Mouse (Mus musculus): ENCODE measurements around the gene Med27.

The Med27 gene

DNA sequence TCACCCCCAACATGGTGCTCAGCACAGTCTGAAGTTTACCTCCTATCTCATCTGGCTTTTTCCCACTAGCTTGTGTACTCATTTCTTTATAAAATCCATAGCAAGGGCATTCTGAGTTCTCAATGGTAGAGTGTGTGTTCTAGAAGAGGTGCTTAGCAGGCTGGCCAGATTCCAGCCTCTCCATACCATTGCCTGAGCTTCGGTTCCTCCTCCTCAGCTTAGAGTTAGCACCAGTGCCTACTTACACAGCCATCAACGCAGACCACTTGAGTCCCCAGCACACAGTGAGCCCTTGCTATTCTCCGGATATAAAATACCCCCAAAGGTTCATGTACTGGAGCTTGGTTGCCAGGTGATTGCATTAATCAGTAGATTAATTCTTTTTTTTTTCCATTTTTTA, 54.2 kb downstream of the Med27 start:
- no peak for DNase-seq

DNA sequence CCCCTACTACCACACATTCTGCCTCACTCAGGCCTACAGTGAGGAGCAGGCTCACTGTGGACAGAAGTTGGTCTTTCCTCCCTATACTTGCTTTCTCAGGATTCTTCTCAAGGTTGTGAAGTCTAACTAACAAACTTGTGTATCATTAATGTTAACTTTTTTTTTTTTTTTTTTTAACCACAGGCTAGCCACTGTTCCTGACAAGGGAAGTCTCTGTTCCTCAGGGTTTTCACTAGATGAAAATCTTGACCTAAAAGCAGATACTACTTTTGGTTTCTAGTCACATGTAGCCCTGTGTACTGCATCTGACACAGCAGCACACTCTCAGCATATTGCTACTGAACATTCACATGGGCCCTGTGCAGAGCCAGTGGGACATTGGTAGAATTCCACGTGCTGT, 55.2 kb downstream of the Med27 start:
- no peak for DNase-seq

DNA sequence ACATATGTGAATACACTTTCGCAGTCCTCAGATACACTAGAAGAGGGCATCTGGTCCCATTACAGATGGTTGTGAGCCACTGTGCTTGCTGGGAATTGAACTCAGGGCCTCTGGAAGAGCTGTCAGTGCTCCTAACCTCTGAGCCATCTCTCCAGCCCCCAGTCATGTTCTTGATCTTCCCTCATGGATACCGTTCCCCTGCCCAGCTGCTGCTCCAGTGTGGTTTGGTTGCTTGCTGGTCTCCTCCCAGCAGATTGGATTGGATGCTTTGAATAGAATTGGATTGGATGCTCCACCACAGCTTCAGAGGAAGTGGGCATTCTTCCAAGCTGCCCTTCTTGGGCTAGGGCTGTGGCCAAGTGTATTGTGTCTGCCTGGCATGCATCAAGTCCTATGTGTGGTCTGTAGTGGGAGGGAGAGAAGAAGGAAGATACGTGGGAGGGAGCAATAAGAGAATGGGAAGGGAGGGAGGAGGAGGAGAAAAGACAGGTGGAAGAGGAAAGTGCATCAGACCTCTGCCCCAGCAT, 56.0 kb downstream of the Med27 start:
- no peak for DNase-seq

DNA sequence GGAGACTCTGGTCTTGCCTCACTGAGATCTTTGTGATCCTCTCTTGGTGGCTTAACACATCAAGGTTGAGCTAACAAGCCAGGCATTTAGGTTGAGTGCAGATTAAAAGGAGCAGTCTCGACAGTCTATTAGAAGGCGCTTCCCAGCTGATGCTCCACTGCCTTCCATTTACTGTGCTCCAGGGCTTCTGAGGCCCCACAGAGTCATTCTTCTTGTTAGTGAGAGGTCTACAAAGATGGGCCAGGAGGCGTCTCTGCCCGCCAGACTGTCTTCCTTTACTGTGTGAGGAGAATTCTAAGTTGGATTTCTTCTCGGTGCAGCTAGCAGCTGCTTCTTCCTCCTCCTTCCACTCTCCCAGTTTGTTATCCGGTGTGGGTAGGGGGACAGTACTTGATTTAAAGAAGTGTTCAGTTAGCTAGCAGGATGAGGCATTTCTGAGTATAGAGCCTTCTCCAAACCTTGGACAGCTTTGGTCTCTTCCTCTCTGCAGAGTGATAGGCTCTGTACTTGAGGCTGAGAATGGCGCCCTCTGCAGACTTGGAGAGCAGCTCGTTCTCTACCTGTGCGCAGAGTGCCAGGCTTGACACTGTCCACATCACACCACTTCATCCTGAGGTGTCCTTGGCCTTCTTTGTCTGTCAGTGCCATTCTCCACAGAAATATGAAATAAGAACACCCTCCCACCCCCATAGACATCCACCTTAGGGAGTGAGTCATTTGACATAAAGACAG, 57.3 kb downstream of the Med27 start:
- DNase-seq, result no peak

DNA sequence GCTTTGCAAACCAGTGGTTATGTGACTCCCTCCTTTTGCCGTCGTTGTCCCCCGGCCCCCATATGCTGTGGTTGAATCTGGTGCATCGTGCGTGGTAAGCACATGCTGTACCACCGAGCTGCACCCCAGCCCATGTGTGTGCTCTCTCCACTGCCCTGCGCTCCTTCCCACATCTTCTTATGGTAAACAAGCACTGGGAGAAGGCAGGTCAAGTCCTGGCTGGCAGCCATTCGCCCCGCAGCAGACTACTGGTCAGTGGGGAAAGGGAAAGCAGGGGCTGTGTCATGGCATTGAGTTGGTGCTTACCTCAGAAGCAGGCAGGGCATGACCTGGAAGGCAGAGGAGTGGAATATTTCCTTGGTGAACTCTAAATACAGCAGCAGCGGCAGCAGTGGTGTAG, 58.3 kb downstream of the Med27 start:
- DNase-seq, result peak in 1 of 2 experiments; percentile 18

DNA sequence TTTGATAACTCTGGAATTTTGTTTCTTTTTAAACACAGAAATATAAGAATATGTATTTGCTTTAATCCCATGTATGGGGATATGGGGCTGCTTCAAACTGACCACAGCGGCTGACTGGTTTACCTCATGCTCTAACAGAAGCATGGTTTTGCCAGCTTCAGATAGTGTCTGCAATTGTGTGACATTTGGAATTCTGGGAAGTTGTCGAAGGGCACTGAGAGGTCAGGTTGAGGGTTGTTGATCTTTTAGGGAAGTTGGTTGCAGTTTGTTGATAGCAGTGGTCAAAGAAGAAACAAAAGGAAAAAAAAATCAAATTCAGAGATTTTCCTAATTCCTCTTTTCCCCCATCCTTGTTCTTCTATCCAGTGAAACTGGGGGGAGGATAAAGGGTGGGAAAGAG, 59.2 kb downstream of the Med27 start:
- DNase-seq, result no peak

DNA sequence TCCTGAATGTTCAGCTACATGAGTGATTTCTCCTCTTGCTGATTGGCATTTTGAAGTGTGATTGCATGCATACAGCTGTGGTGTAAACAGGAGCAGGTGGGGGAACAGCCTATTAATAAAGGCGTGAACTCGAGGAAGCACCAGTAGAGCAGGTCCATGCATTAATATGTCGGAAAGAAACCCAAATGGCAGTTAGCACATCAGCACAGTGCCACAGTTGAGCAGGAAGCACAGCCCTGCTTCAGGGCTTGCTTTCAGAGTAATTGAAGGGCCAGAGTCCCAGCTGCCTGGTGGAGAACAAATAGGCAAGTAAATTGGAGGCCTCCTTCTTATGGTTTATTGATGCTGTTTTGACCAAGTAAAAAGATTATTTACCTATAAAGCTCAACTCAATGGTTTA, 60.7 kb downstream of the Med27 start:
- no peak for DNase-seq

DNA sequence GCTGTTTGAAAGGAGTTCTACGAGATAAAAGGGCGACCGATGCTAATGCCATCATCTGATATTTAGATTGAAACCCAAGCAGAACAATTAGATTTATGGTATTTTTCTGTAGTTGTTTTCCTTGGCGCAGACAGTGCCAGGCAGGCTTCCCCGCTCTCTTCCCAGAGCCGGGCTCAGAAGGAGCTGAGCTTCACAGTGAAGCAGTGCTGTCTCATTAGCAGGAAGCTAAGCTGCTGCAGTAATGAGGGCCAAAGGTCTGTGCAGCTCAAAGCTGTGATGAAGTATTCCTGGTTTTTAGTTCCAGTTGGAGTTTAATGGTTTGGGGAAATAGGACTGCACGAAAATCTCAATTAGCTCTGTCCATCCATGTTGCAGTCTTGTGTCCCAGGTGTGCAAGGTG, 61.1 kb downstream of the Med27 start:
- peak; percentile 15 to 30 for DNase-seq

DNA sequence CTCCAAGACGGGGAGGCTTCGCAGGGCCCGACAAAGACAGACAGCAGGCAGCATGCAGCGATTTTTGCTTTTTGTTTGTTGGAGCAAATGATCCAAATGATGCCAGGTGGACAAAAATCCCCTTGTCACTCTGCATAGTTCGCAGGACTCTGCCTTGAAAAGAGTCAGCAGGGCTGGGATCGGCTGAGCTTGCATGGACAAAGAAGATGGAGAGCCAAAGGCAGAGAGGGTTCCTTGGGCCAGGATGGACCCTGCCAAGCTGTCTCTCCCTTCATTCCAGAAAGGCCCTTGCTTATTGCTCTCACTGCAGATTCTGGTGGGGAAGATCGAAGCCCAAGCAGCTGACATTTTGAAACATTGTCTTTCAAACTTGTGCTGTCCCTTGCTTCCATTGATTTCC, 64.3 kb downstream of the Med27 start:
- DNase-seq, result no peak

DNA sequence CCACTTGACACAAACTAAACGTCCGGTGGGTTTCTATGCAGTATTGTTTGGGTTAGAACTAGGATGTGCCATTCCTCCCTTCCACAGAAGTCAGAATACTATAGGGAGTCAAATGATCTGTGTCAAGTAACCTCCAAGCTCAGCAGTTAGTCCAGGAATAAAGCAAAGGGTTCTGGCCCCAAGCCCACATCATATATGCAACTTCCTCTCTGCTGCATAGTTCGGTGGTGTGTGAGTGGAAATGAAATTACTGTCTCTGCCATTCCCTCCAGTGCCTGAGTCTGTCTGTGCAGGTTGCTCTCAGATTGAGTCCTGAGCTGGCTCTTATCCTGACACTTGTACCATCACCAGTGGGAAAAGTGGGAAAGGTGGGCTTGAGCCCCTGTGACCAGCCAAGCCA, 65.8 kb downstream of the Med27 start:
- no peak for DNase-seq

DNA sequence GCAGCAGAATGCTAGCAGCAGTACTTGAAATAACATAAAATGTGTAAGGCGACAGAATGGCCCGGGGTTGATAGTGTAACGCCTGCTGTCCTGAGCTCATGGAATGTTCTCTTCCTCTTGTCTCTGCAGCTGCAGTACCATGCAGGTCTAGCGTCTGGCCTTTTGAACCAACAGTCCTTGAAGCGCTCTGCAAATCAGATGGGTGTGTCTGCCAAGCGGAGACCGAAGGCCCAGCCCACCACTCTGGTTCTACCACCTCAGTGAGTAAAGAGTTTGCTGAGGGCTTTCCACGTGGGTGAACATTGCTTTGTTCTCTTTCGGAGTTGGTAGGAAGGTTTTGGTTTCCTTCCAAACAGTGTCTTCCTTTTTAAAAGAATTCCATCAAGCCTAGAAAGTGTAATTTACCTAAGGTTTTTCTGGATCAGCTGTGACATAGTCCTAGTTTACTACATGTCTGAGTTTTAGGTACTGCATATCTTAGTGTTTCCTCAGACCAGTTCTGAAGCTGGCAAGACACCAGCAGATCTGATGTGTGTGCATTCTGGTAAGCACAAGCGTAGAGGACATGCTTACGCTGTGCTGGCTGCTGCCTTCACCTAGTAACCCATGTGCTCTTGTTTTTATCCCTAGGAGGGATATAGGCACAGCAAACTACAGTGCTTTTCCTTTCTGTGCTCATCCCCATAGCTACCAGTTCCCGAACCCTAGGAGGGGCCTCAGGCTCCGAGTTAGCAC, 66.8 kb downstream of the Med27 start:
- no peak for DNase-seq

DNA sequence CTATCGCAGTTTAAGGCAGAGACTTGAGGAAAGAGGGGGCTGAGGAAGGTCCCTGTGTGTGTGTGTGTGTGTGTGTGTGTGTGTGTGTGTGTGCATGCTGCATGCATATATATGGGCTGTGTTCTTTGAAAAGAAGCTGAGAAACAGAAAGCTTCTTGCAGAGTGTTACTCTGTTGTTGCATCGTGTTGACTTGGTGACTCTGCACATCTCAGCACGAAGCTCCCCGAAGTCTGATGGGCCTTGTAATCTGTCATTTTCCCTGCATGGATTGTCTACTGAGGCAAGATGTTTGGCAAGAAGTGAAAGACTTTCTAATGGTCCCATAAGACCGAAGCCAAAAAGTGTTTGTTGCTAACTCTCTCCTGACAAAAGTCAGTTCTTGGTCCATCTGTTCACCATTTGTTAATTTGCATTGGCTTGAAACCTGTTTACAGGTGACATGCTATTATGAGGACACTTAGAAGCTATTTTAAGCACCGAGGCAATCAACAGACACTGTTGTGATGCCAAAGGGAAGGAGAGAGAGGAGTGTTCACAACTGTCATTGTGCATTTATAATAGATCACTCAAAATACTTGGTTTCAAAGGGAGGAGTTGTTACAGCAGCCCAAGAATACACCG, 68.3 kb downstream of the Med27 start:
- DNase-seq, result no peak

DNA sequence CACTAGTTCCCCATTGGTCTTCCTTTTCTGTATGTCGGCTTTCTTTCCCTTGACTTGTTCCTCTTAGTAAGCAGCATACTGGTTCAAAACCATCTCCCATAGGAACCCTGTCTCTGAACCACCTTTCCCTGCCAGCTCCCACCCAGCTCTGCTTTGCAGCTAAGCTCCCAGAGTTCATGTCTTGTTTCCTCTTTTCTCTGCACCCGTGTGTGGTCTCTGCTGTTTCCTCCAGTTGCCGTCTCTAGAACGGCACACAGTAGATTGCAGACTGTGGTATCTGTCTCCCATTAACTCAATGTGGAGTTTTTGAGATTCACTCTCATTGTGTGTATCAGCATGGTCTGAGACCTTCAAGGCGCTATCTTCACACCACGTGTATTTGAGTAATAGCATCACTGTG, 71.9 kb downstream of the Med27 start:
- DNase-seq, result no peak

DNA sequence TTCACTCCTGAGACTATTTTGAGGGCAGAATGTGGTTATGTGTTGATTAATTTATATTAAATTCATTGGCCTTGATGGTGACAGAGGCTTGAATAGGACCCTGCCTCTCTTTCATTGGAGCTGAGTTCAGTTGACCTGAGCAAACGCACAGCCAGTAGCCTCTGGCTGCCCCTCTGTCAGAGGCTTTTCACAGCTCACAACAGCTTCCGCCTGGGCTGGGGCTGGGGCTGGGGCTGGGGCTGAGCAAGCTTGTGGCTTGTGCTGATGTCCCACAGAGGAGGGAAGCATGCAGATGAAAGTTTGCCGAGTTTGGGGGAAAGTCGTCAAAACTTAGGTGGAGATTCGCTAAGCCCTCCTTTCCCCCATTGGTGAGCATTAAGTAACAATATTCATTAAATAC, 72.8 kb downstream of the Med27 start:
- no peak for DNase-seq

DNA sequence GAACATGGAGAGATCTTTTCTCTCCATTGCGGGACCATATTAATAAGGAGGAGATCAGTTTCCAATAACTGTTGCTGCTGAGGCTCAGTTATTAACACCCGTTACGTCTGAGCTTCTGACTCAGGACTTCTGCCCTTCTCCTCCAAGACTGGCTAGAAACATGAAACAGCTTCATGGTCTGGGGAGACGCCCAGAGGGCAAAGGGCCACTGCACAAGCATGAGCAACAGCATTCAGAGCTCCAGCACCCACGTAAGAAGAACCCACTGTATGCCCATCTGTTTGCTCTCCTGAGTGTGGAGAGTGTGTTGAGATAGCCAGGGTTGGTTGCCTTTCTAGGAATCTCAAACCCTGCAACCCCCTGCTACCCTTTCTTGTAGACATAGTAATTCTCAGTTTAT, 73.3 kb downstream of the Med27 start:
- DNase-seq, result peak; percentile 38 to 45

DNA sequence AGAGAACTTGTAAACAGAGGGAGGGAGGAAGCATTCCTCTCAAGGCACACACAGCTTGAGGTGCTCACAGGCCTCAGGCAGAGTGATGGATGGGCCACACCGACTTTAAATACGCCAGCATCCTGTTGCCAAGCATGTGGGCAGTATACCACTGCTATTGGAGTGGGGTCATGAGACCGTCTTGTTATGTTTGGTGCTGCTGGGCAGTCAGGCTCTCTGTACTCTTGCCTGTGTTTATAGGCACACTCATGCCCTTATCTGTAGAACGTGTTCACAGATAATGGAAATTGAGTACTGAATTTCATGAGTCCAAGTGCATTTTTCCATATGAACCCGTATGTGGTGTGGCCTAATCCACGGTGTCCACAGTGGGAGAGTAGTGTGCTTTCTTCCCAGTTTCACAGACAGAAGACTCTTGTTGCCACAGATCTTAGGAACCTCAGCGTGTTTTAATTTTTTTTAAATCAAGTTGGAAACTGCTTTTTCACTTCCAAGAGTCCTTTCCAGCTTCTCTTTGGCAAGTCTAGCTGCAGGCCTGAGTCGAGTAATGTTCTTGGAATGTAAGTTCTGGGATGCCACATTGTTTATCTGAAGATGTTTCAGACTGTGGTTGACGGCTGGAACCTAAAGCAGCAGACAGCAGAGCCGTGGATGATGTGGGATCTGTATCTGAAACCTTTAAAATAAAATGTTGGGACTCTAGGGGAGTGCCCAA, 75.7 kb downstream of the Med27 start:
- DNase-seq, result no peak

DNA sequence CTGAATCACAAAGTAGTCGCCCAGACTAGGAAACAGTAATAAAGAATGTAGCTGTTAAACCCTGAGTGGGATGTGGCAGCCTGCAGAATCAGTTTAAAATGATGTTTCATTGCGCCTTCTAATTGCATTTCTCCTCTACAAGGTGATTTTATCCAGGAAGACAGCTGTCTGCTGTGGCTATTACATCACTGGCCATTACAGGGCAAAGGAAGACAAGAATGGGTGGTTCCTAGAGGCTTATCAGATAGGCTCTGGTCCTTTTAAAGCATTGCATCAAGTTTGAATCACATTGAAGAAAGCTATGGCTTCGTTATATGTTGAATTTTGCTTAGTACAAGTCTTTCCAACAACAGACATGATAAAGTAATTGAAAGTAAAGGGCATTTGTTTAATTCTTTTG, 76.4 kb downstream of the Med27 start:
- no peak for DNase-seq

DNA sequence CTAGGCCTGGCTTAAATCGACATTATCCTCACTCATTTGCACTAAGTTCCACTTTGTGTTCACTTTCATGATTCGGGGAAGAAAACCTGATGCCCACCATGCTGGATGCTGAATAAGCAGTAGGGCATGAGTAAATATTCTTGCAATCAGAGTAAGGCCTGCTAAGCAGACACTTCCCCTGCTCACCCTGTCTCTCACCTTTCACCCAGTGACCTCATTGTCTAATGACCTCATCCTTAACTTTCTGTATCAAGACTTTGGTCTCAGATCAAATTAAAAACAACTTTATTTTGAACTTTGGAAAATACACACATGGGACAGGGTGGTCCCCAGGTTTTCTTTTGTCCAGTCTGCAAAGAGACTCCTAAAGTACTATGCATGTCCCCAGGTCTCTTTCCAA, 78.8 kb downstream of the Med27 start:
- DNase-seq, result no peak

DNA sequence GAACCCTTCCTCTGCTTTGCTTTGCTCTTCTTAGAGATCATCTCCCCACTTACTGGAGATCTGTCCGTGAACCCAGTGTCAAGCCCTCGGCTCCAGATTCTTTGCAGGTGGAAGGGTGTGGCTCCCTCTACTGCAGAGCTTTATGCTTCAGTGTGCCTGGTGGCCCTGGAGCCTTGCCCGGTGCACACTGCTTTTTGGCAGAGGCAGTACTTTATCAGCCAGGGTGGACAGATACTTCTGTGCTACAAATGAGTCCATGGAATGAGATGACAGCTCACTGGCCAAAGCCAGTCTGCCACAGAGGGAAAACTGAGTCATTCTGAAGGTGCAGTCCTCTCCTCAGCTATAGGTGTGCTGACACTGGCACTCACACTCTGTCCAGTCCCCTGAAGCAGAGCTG, 80.1 kb downstream of the Med27 start:
- no peak for DNase-seq

DNA sequence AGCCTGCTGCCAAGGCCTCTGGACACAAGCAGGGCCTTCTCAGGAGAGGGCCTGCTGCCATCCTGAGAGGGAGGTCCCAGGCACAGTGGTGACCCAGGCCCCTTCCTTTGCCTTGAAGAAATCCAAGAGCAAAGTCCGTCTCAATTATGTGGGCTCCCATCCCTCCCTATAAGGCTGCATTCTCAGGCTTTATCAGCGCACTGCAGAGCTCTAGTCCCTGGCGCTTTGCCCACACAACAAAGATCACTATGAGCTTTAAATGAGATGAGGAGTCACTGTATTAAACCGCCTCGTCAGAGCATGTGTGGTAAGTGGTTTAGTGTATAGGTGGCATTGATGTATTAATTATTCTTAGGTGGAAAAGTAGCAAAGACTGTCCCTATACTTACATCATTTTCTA, 85.9 kb downstream of the Med27 start:
- no peak for DNase-seq

DNA sequence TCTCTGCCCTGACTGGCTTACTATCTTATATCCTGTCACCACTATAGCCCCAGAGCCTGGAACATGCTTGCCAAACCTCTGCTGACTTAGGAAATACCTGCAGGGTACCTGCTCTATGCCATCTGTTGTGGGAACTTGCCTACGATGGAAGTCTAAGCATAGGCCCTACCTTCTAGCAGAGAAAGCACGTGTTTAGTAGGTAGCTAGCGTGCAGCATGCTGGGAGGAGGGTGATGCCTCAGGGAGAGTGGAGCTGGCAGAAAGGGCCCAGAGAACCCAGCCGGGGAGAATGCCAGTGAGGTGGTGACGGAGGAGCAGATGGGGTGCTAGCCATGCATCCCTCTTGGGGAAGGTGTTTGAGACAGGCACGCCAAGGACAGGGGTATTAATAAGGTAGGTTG, 89.8 kb downstream of the Med27 start:
- no peak for DNase-seq

DNA sequence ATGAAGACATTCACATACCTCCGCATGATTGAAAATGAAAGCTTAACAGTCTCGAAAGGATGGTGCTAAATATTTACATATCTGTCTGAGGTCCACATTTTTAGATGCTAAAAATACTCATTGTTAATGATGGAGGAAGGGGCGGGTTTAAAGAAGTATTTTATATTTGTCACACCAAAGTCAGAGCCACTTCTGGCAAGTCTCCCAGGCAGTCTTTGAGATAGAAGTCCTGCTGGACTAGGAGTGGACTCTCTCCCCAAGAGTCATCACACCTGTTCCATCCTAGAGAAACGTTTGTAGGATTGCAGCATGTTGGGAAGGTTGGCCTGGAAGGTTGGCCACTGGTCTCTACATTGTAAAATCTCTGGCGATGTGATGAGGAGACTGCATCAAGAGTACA, 90.5 kb downstream of the Med27 start:
- DNase-seq, result no peak

DNA sequence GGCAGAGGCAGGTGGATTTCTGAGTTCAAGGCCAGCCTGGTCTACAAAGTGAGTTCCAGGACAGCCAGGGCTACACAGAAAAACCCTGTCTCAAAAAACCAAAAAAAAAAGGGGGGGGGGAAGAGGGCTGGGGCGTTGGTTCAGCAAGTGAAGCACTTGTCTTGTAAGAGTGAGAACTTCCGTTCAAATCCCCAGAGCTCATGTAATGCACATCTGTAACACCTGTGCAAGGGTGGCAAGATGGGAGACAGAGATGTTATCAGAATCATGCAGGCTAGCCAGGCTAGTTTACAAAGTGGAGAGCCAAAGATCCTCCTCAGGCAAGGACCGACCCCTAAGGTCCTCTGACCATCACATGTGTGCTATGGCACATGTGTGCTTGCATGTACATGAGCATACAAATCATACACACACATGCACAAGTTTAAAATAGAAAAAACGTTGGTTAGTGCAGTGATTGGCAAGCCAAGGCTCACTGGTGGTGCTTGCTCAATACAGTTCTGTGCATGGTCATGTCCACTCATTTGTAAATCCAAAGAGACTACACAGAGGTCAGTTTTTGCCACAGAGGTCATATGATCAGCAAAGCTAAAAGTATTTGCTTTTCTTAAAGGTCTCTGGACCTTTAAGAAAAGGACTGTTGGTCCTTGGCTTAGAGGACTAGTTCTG, 91.4 kb downstream of the Med27 start:
- no peak for DNase-seq

All from kidney, adult 8-10 months (tissue).